Mouse (Mus musculus): Measurements from ENCODE around the gene Fggy. TPM values are rescaled to one million over a fixed set of nuclear protein-coding genes. Genes with fewer than 3 reads are reported as not detected.

Fggy gene
- total RNA-seq, 2 experiments from 2014 or later: 11.5 to 15.6 TPM

DNA sequence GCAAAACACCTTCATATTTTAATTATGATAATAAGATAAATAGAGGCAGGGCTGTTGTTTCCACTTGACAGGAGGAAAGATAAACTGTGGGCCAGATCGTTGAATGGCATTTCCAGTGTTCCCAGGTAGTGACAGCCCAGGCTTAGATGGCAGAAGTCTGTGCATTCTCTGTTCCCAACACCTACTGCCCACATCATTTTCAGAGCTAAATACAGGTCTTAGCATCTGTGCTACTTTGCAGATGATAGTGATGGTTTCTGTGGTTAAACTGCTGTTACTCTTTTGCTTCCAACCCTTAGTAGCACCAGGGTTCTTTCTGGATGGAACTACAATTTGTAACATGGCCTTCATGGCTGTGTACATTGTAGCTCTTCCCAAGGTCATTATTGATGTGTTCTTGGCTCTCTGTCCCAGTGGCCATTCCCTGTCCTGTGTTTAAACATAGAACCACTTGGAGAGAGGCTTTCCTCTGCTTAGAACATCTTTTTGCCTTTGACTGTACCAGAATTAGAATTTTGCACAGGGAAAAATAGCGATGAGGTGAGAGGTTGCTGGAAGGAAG lies 31.5 kb downstream of the Fggy start:
- DNase-seq (ENCODE audit: low spot score in 2 of 2): no peak

DNA sequence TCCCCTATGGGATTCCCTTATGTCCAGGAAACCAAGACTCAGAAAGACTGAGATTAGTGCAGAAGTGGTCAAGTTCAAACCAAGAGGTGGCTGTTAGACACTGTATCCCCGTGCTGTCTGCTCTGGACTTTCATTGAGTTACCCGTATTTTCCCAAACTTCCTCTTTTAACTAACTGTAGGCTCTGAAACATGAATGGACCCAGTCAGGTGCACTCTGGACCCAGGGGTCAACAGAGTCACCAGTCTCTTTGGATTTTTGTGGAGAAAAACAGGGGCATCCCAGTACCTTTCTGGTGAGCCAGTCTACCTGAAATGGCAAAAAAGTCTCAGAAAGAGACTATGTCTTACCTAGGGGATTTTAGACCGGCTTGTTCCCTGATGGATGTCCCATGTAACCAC lies 33.6 kb downstream of the Fggy start:
- no peak for DNase-seq (ENCODE audit: low spot score in 2 of 2)

DNA sequence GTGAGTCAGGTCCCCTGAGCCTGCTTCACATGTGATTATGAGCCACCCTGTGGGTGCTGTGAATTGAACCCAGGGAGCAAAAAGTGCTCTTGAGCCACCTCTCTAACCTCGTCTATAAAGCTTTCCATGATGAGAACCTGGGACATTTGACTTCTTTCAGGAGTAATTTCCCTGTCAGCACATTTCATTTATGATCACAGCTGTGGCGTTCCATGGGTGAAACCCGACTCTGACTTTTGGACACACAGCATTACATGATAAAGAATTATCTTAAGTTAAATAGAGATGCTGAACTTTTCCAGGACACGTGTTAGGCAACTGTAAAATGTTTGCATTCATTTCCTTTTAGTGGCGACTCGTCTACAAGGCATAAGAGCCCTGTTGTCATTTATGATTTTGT lies 39.9 kb downstream of the Fggy start:
- no peak for DNase-seq (ENCODE audit: low spot score in 2 of 2)

DNA sequence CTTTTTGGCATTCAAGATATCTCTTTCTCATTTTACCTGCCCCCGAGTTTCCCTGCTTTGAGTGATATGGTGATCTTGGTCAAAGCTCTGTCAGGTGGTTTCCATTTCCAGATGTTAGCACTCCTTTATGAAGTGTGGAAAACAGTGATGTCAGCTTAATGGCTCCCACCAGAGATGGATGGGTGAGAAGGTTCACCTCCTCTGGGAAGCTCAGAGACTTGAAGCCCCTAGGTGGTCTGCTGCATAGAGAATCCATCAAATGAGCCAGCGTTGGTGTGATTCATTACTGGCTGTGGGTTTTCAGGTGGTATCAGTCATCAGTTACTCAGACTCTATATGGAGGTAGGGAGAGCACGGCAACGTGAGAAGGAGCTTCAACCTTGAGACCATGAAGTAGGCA lies 44.5 kb downstream of the Fggy start:
- no peak for DNase-seq (ENCODE audit: low spot score in 2 of 2)

DNA sequence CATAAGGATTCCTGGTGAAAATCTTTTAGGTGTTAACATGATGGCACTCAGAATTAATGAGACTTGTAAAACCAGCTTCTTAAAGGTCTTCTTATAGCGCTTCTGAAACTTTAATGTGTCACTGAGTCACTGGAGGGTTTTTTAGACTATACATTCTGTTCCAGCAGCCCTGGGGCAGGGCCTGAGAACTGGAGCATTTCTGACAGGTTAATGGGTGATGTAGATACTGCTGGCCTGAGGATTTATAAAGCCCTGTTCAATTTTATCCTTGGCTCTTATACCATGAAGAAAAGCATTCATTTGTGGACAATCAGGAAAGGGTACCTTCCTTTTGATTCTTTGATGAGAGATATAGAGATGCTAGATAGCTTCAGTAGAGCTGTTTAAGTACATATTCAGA lies 45.9 kb downstream of the Fggy start:
- DNase-seq (ENCODE audit: low spot score in 2 of 2): no peak

DNA sequence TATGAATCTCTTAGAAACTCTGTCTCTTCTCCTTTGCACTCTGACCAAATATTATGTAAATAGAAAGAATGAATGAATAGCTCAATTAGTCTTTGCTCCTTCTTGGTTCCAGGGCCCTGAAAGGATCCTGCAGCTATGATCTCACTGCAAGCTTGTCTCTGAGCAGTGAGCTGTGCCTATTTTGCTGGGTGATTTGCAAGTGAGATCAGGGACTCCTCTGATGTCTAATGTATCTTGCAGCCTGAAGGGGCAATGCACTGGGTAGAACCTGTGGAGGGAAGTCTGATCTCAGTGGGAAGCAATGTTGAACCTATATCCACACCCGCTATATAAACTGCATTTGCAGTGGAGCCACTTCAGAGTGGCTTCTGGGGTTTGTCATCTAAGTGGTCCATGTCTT lies 53.4 kb downstream of the Fggy start:
- DNase-seq (ENCODE audit: low spot score in 2 of 2): no peak

DNA sequence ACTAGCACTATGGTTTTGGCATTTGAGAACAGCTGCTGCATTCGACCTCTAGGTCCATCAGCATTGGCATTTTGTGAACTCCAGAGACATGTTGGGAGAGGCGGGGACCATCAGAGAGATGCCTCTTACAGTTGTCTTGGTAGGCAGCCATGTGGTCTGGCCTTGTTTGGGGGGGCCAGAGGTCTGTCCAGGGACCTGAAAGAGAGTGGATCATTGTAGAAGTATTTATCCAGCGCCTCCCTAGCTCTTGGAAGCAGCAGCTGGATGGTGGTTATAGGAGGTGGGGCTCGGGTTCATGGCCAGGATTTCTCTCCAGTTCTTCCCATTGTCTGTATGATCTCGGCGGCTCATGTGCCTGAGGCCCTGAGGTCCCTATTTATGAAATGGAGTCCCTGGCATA lies 54.1 kb downstream of the Fggy start:
- DNase-seq (ENCODE audit: low spot score in 2 of 2): peak in 1 of 2 experiments; percentile 36

DNA sequence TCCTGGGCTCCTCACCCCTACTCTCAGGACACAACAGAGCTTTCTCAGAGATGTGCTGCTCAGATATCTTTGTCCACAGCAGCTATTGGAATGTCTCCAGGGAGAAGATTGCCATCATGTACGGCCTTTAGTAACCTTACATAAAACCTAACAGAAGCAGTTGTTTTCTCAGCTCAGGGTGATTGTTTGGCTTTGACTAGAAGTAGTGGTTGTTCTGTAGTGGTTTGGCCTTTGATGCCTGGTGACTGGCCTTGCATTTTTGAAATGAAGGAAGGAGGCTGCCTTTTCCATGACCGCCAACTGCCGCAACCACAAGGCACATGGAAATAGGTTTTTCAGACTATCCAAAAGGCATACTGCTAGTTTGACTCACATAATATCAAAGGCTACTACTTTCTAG lies 63.7 kb downstream of the Fggy start:
- DNase-seq (ENCODE audit: low spot score in 2 of 2): no peak

DNA sequence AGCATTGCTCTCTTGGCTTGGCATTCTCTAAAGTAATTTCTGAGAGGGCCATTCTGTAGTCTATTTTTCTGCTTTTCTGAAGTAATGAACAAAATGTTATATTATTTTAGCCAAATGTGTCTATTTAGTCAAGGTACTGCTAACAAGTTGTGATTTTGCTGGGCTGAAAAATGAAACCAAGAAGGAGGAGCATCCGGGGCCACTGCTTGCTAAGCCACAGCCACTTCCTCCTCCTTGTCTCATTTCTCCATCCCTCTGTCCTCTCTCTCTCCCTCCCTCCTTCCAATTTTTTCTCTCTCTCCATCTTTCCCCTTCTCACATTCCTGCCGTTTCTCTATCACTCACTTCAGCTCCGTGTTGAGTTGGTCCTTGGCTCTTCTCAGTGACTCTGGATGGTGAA lies 67.4 kb downstream of the Fggy start:
- no peak for DNase-seq (ENCODE audit: low spot score in 2 of 2)

DNA sequence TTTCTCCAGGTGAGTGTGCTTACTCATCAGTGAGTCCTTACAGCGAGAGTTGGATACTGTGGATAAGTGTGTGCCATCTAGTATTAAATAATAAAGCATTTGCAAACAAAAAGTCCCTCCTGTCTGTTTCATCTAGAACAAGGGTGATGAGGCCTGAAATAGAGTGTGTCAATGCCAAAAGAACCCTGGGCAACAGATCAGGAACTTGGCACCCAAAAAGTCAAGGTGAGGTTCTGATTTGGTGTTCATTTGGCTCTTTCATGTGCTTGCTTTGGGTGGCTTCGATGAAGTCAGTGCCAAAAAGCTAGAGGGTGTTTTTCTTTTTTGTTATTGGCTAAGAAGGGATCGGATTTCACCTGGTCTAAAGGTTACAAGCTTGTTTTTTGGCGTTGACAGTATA lies 68.3 kb downstream of the Fggy start:
- no peak for DNase-seq (ENCODE audit: low spot score in 2 of 2)

DNA sequence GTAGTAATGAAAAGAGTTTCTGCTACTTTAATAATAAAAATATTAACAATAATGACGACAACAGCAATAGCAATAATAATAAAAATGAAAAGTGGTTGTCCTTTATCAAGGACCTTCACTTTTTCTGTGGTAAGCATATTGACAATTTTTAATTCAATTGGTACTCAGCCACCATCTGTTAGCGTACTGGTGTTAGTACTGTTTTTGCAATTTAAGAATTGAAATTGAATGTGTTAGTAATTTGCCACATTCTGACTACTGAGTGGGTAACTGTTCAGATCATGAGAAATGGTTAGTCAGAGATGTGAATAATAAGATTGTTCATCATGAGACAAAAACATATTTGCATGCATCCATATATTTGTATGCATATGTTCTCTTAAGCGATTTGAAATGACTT lies 68.9 kb downstream of the Fggy start:
- DNase-seq (ENCODE audit: low spot score in 2 of 2): no peak

DNA sequence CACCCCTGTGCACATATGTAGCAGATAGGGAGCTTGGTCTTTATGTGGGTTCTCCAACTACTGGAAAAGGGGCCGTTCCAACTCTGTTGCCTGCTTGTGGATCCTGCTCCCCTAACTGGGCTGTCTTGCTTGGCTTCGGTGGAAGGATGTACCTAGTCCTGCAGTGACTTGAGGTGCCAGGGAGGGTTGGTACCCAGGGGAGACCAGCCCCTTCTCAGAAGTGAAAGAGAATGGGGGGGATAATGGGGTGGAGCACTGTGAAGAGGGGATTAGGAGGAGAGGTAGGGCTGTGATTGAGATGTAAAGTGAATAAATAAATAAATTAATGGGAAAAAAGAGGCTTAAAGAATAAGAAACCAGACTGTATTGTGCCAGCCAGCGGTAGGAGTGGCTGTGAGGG lies 77.6 kb downstream of the Fggy start:
- DNase-seq (ENCODE audit: low spot score in 2 of 2): no peak

DNA sequence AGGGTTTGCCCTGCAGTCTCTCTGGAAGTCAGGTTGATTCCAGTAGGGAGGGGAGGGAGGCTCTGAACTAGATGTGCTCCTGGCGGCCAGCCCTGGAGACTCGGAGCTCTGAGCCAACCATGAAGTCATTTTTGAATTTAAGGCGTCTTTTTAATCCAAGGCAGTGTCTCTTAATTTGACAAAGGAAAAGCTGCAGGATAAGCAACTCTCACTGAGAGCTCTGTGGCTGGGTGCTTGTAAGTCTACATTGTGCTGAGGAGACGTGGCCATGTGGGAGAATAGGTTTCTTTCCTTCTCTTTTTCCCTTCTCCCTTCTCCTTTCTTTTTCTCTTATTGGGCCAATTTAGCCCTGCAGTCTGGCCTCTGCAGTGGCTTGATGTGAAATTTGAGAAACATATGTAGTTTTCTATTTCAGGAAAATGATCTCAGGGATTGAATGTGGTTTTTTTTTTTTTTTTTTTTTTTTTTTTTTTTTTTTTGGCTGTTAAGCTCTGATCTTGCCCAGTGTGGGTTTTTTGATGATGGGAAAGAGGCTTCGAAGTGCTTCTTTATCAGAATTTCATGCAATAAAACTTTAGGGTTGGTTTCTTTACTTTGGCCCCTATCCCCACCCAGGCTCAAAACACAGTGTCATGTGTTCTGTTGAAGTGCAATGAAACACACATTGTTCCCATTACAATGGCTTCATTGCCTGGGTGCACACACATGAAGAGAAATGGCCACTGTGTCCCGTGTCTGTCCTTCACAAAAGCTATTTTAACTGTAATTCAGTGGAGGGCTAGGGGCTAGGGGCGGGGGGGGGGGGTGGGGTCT lies 79.8 kb downstream of the Fggy start:
- DNase-seq (ENCODE audit: low spot score in 2 of 2): peak; percentile 59 to 74

DNA sequence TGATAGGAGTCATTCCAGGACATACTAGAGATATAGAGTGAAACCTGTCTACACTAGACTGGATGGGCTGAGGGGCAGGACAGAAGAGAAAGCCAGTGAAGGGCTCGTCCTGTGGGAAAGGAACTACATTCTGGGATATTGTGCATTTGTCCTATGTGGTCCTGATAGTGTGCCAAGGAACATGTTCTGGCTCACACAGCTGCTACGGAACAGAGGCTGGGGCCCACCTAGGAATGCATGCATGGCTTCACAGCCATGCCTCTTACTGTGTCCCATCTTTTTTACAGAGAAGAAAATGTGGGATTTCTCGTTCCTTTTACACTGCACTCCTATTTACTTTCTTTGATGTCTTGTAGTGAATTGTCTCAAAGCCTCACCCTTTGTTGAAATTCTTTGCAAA lies 80.8 kb downstream of the Fggy start:
- DNase-seq (ENCODE audit: low spot score in 2 of 2): no peak

DNA sequence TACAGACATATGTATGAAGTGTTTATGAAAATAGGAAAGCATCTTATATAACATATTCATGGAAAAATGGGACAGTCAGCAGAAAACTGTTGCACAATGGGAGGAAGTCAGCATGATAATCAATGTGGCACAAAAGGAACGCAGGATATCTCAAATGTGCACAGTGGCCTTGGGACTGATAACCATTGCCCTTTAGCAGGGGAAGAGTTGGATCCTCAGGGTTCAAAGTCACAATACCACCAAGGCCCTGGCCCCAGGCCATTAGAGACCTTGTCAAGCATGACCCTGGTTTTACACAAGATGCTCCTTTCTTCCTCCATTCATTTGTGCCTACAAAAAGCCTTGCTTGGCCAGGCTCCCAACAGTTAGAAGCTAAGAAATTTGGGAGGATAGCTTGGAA lies 83.5 kb downstream of the Fggy start:
- DNase-seq (ENCODE audit: low spot score in 2 of 2): no peak

DNA sequence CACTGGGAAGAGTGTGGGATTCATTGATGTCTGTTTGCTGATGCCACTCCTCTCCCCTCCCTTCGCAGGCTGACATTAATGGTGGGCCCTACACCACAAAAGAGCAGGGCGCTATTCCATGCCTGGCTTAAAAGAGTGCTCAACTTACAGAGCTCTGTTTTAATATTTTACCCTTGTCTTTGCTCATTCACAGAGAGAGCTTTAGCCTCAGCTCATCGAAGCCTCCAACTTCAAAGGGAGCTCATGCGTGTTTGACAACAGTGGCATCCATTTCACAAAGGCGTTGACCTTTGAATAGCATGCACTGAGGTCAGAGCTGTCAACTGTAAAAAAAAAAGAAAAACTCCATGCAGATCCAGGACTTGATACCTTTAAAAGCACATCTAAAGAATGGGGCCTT lies 86.7 kb downstream of the Fggy start:
- DNase-seq (ENCODE audit: low spot score in 2 of 2): no peak

DNA sequence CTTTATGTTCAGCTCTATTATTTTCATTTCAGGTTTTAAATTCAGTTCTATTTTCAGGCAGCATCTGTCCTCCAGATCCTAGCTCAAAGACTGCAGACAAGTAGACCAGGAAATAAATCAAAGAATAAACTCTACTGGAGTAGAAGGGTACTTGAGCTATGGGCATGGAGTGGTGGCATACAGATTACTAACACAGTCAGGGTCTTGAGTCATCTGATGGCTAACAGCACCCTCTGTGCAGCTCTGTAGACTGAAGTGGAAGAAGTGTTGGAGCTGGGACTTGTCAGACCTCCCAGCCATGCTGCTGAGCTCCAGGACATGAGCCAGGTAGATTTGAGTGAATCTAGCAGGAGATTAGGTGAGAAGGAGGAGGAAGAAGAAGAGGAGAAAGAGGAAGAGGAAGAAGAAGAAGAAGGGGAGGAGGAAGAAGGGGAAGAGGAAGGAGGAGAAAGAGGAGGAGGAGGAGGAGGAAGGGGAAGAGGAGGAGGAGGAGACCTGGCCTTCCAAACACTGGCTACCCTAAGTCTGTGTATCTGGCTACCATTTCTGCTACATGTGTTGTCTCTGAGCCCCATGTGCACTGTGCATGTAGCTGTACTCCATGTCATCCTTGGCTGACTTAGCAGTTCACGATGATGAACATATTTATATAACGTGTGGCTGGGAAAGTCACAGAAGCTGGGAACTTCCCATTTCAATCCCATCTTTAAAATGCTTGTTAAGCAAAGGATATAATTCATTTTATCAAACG lies 91.7 kb downstream of the Fggy start:
- no peak for DNase-seq (ENCODE audit: low spot score in 2 of 2)

DNA sequence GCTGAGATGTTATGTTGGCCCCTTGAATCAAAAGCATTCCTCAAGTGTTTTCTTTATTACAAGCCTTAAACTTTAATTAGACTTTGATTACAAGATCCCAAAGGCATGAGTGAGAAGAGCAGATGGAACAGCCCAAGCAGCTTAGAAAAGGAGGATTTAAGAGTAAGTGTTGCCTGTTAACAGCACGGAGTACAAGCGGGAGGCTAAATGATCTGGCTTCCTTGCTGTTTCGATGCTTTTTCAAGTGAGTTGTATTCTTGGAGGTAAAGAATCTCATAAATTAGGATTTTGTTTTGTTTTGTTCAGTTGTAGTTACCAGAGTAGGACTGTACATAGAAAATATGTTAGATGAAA lies 92.2 kb downstream of the Fggy start:
- DNase-seq (ENCODE audit: low spot score in 2 of 2): no peak

DNA sequence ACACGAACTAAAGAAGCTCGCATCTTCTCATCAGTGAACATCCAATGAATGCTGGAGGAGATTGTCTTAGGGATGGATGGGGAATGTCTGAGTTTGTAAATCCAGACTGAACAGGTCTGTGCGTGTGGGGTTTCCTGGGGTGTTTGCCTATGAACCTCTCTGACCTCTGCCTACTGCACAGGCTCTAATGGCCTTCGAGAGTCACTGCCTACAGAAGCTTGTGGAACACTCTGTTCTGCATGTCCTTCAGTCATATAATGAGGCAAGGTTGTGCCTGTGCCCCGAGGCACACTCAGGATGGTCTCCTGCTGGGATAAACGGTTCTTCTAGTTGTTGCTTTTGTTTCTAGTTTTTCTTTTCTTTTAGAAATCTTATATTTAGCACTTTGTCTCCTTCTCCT lies 92.7 kb downstream of the Fggy start:
- no peak for DNase-seq (ENCODE audit: low spot score in 2 of 2)

DNA sequence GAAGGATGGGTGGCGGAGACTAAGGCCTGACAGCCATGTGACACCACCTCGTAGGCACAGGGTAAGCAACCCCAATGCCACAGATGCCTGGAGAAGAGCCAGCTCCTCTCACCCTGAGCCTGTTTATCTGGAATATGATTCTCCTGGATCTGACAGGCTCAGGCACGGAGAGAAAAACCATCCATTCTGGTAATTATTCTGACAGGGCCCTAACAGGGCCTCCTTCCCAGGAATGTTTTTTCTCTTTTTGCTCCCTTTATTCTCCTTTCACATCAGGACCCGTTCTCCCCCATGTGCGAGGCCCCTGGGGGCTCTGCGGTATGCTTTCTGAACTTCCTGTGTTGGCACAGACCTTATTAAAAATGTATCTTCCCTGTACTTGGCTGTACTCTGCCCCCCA lies 94.7 kb downstream of the Fggy start:
- no peak for DNase-seq (ENCODE audit: low spot score in 2 of 2)

DNA sequence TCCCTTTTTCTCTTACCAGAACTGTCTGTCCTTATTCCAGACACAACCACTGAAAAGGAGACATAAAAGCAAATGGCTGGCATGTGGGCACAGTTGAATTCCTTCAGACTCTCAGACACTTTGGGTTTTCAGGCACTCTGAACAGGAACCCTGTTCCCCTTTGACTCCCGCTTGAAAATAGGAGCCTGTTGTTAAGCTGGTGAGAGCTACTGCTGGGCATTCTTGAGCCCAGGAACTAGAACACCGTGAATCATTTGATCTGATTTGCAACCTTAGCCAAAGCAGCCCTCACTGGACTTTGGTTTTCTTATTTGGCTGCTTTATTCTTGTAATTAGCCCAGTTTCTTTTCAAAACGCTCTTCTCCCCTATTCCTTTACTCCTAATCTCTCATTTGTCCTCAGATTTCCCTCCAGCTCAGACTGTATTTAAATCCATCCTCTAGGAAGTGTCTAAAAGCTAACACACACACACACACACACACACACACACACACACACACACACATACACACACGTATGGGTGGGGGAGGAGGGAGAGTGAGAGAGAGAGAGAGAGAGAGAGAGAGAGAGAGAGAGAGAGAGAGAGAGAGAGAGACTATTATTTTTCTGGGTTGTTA lies 96.1 kb downstream of the Fggy start:
- no peak for DNase-seq (ENCODE audit: low spot score in 2 of 2)

DNA sequence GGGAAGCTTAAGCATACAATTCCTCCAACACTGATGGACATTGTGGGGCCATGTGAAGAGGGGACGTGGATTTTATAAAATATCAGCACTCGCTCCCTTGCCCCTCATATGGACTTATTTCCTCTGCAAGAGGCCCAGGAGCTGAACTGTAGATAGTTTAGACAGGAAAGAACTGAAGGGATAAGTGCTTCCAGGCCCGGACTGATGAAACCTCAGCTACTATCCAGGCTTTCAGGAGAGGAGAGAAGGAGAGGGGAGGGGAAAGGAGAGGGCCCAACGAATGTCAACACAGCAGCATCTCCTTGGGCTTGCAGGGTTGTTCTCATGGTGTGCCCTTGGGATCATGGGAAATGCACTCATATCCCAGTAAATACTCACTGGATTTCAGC lies 96.6 kb downstream of the Fggy start:
- no peak for DNase-seq (ENCODE audit: low spot score in 2 of 2)

Data from gastrocnemius, postnatal 4 days (tissue).